Comparison of ENCODE assay signal across 19 mouse cellular contexts in the genomic region with DNA sequence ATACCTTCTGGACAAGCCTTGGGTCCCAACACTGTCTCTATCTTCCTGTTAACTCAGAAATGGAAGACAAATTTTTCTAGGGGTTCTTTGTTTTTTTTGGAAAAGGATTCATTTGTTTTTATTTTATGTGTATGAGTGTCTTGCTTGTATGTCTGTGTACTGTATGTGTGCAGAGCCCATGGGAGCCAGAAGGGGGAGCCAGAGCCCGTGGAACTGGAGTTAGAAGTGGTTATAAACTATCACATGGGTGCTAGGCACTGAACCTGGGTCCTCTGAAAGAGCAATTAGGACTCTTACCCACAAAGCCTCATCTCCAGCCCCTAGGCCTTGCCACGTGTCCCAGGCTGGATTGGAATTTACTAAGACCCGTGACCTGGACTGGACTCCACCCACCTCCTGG. TPM values are rescaled to one million over a fixed set of nuclear protein-coding genes. Genes with fewer than 3 reads are reported as not detected.
DNase-seq lines count a peak whose midpoint lies in the region; ATAC-seq and TF ChIP-seq lines count a peak whose summit lies in the region.
"Had no signal": no experiment of that assay in that cellular context is flagged by ENCODE, and none has a peak within 500 bp of the region (broad histone marks: within the 10 kb centered on the region; RNA-seq: fewer than 3 reads in every experiment).

No protein-coding gene starts in this region.

- H3K9ac ChIP-seq in forebrain, embryonic 15.5 days (replicated peaks): no peak overlapping the region
- no peak overlapping the region for H3K9ac ChIP-seq in forebrain, embryonic 14.5 days (ENCODE audit: low read length)
- H3K9ac ChIP-seq in liver, adult 2 months (ENCODE audit: low read depth, low read length): no peak overlapping the region
- no peak overlapping the region for H3K9ac ChIP-seq in CH12.LX (ENCODE audit: insufficient read depth, low read depth)
- H3K9ac ChIP-seq: heart, embryonic 15.5 days; hindbrain, embryonic 13.5 days had no signal

- dilution Hi-C loops in CH12.LX (cut with MboI; ENCODE audit: extremely low pct_ligation_motif_present, extremely low pct_unique_long_range_greater_than_20kb, low sequenced_read_pairs): no loop called here

- peak; percentile 48 for TF ChIP-seq RAD21 in CH12.LX (IDR thresholded peaks at IDR 0.05; ENCODE audit: low read depth, low read length)

- TF ChIP-seq POLR2A in liver, adult 2 months (IDR thresholded peaks at IDR 0.05; ENCODE audit: extremely low read depth, insufficient read depth, low read length): no peak
- TF ChIP-seq POLR2A in CH12.LX (IDR thresholded peaks at IDR 0.05; ENCODE audit: low read depth, low read length): no peak
- no peak for TF ChIP-seq POLR2A in bone marrow macrophage, adult 2 months (IDR thresholded peaks at IDR 0.05; ENCODE audit: borderline replicate concordance, low read depth, low read length)

- no peaks in the 10 kb centered on the region for H3K9me3 ChIP-seq in forebrain, embryonic 15.5 days
- H3K9me3 ChIP-seq in forebrain, embryonic 14.5 days (replicated peaks; ENCODE audit: control insufficient read depth, low read length): no peaks in the 10 kb centered on the region; the same call in 1 of the 2 replicates
- H3K9me3 ChIP-seq in CH12.LX (replicated peaks; ENCODE audit: low read length): peaks cover 11% of the 10 kb centered on the region
- H3K9me3 ChIP-seq: heart, embryonic 15.5 days; hindbrain, embryonic 13.5 days had no signal

- H3K27ac ChIP-seq in forebrain, embryonic 15.5 days (replicated peaks): peak overlapping the region; percentile 76; the same call in 1 of the 2 replicates
- no peak overlapping the region for H3K27ac ChIP-seq in forebrain, embryonic 14.5 days (ENCODE audit: low read depth, low read length)
- H3K27ac ChIP-seq in liver, adult 2 months (replicated peaks; ENCODE audit: insufficient read depth, low read depth, low read length): no peak overlapping the region
- no peak overlapping the region for H3K27ac ChIP-seq in CH12.LX (ENCODE audit: insufficient read depth, low read depth)
- H3K27ac ChIP-seq in bone marrow macrophage, adult 2 months (ENCODE audit: insufficient read depth, low read depth, low read length): no peak overlapping the region
- H3K27ac ChIP-seq: heart, embryonic 15.5 days; hindbrain, embryonic 13.5 days; macrophage had no signal

- in situ Hi-C loops in CH12.LX (cut with MboI; ENCODE audit: low pct_ligation_motif_present, low pct_unique_long_range_greater_than_20kb, low sequenced_read_pairs): no loop called here

- peak; percentile 43; the same call in 1 of the 2 replicates for TF ChIP-seq CTCF in liver, adult 2 months (IDR thresholded peaks at IDR 0.05; ENCODE audit: low read depth, low read length)
- peak; percentile 15 to 54; a peak in 2 of 4 replicates for TF ChIP-seq CTCF in CH12.LX (conservative IDR thresholded peaks at IDR 0.05 in 1 of 2, IDR thresholded peaks at IDR 0.05 in 1 of 2; ENCODE audit: low read depth in 2 of 2, low read length in 2 of 2)
- TF ChIP-seq CTCF in bone marrow macrophage, adult 2 months (IDR thresholded peaks at IDR 0.05; ENCODE audit: low read depth, low read length): peak; percentile 23; the same call in 1 of the 2 replicates

- H3K27me3 ChIP-seq in forebrain, embryonic 15.5 days: no peaks in the 10 kb centered on the region
- no peaks in the 10 kb centered on the region for H3K27me3 ChIP-seq in forebrain, embryonic 14.5 days (replicated peaks; ENCODE audit: control insufficient read depth, insufficient read depth, low read length)
- no peaks in the 10 kb centered on the region for H3K27me3 ChIP-seq in liver, adult 2 months (ENCODE audit: control insufficient read depth, insufficient read depth, low read length)
- H3K27me3 ChIP-seq in CH12.LX (replicated peaks): peaks cover 37% of the 10 kb centered on the region
- H3K27me3 ChIP-seq: heart, embryonic 15.5 days; hindbrain, embryonic 13.5 days had no signal

- TF ChIP-seq EP300 in CH12.LX (IDR thresholded peaks at IDR 0.05; ENCODE audit: low read length): no peak

- H3K4me3 ChIP-seq in forebrain, embryonic 15.5 days: no peak overlapping the region
- H3K4me3 ChIP-seq in forebrain, embryonic 14.5 days (ENCODE audit: low read depth, low read length): no peak overlapping the region
- H3K4me3 ChIP-seq in liver, adult 2 months (ENCODE audit: insufficient read depth, low read depth, low read length): no peak overlapping the region
- no peak overlapping the region for H3K4me3 ChIP-seq in CH12.LX (replicated peaks in 1 of 3; ENCODE audit: low read depth in 2 of 3, low read length in 2 of 3, poor library complexity in 1 of 3)
- no peak overlapping the region for H3K4me3 ChIP-seq in bone marrow macrophage, adult 2 months (ENCODE audit: insufficient read depth, low read length)
- H3K4me3 ChIP-seq: heart, embryonic 15.5 days; hindbrain, embryonic 13.5 days had no signal

- ATAC-seq in forebrain, embryonic 15.5 days (replicated peaks): no peak
- ATAC-seq in forebrain, embryonic 14.5 days: no peak
- no peak for ATAC-seq in megakaryocyte progenitor cell, adult 5-6 weeks (replicated peaks; ENCODE audit: poor library complexity)

- H3K4me2 ChIP-seq in forebrain, embryonic 15.5 days (replicated peaks): no peak overlapping the region
- no peak overlapping the region for H3K4me2 ChIP-seq in forebrain, embryonic 14.5 days (ENCODE audit: low read length)
- no peak overlapping the region for H3K4me2 ChIP-seq in CH12.LX (ENCODE audit: insufficient read depth, low read depth, poor library complexity, severe bottlenecking)
- H3K4me2 ChIP-seq: heart, embryonic 15.5 days; hindbrain, embryonic 13.5 days had no signal

- DNase-seq in forebrain, embryonic 14.5 days (ENCODE audit: low spot score): no peak
- DNase-seq in liver, adult 2 months (ENCODE audit: extremely low read depth, low read depth, low spot score): no peak
- DNase-seq in liver (no peak), CH12.LX (ENCODE audit: extremely low read depth) (no peak)
- no peak for DNase-seq in cerebellum, adult 9-10 months
- DNase-seq: adrenal gland, postnatal 10 days; kidney, adult 9 months; spleen, adult 18-20 months had no signal

- peaks cover 34% of the 10 kb centered on the region for H3K4me1 ChIP-seq in forebrain, embryonic 15.5 days
- peaks cover 8% of the 10 kb centered on the region for H3K4me1 ChIP-seq in forebrain, embryonic 14.5 days (ENCODE audit: control insufficient read depth, insufficient read depth, low read length)
- no peaks in the 10 kb centered on the region for H3K4me1 ChIP-seq in liver, adult 2 months (ENCODE audit: control insufficient read depth, insufficient read depth, low read length)
- peaks cover 0 to 5% of the 10 kb centered on the region in 2 experiments; a peak in 2 of 4 replicates for H3K4me1 ChIP-seq in CH12.LX (ENCODE audit: control insufficient read depth in 1 of 2, insufficient read depth in 2 of 2)
- no peaks in the 10 kb centered on the region for H3K4me1 ChIP-seq in bone marrow macrophage, adult 2 months (ENCODE audit: control insufficient read depth, insufficient read depth, low read length)

- no peaks in the 10 kb centered on the region for H3K79me2 ChIP-seq in liver, adult 2 months (ENCODE audit: control insufficient read depth, insufficient read depth, low read length)
- no peaks in the 10 kb centered on the region for H3K79me2 ChIP-seq in CH12.LX (replicated peaks; ENCODE audit: control insufficient read depth, extremely low read depth, insufficient read depth, poor library complexity, severe bottlenecking)

- H3K36me3 ChIP-seq in forebrain, embryonic 15.5 days: no peaks in the 10 kb centered on the region
- H3K36me3 ChIP-seq in forebrain, embryonic 14.5 days (ENCODE audit: control insufficient read depth, insufficient read depth, low read length): no peaks in the 10 kb centered on the region
- H3K36me3 ChIP-seq in liver, adult 2 months (ENCODE audit: control insufficient read depth, insufficient read depth, low read length): no peaks in the 10 kb centered on the region
- no peaks in the 10 kb centered on the region for H3K36me3 ChIP-seq in CH12.LX (replicated peaks in 1 of 2; ENCODE audit: control insufficient read depth in 1 of 2, insufficient read depth in 1 of 2, low read length in 1 of 2)
- H3K36me3 ChIP-seq: heart, embryonic 15.5 days; hindbrain, embryonic 13.5 days had no signal

- 73% methylated on average over 3 of the region's 3 CpGs for WGBS in forebrain, embryonic 15.5 days
- WGBS in forebrain, embryonic 14.5 days: 72% methylated on average over 3 of the region's 3 CpGs
- 81% methylated on average over 3 of the region's 3 CpGs for WGBS in liver, adult 2 months

RNA-seq across cellular contexts. Expression of a gene that starts 4.8 kb away (rescaled TPM):
- polyA plus RNA-seq in forebrain, embryonic 15.5 days (2015; fragmentation: Nextera tagmentation; extraction: Ambion mirVana): 85.1 and 93.6 TPM in 2 replicates
- 76.0 and 85.9 TPM in 2 replicates for polyA plus RNA-seq in forebrain, embryonic 14.5 days (2014; fragmentation: Nextera tagmentation; extraction: Ambion mirVana)
- total RNA-seq in liver, adult 2 months (2014; rRNA removed): 3.9 and 6.2 TPM in 2 replicates
- polyA plus RNA-seq in liver, adult 2 months (2012; rRNA removed): 16.2 and 23.2 TPM in 2 replicates
- 47.7 and 48.6 TPM in 2 replicates for total RNA-seq in CH12.LX (2012; rRNA removed)
- 26.5 and 30.9 TPM in 2 replicates for total RNA-seq in CH12.LX (2014; rRNA removed)
- 64.2 and 78.8 TPM in 2 replicates for polyA plus RNA-seq in CH12.LX (2012; ENCODE audit: insufficient read length, low read depth)
- 26.9 and 32.2 TPM in 2 replicates for polyA plus RNA-seq in bone marrow macrophage, adult 2 months (2012; ENCODE audit: insufficient read depth, insufficient read length, missing spikeins)
- total RNA-seq in megakaryocyte progenitor cell, adult 5-6 weeks (2015): 28.7 and 30.9 TPM in 2 replicates
- total RNA-seq in megakaryocyte progenitor cell, adult 5-6 weeks (2017): 36.2 and 46.3 TPM in 2 replicates

RNA-seq across cellular contexts. Expression of a gene that starts 6.4 kb away (rescaled TPM):
- 164 and 166 TPM in 2 replicates for polyA plus RNA-seq in forebrain, embryonic 15.5 days (2015; fragmentation: Nextera tagmentation; extraction: Ambion mirVana)
- polyA plus RNA-seq in forebrain, embryonic 14.5 days (2014; fragmentation: Nextera tagmentation; extraction: Ambion mirVana): 164 and 199 TPM in 2 replicates
- total RNA-seq in liver, adult 2 months (2014; rRNA removed): 5.5 and 8.9 TPM in 2 replicates
- polyA plus RNA-seq in liver, adult 2 months (2012; rRNA removed): 13.6 and 14.9 TPM in 2 replicates
- total RNA-seq in CH12.LX (2012; rRNA removed) (2.5 and 3.9 TPM in 2 replicates), CH12.LX (2014; rRNA removed) (0.81 and 1.1 TPM in 2 replicates)
- polyA plus RNA-seq in CH12.LX (2012; ENCODE audit: insufficient read length, low read depth): 3.8 and 4.3 TPM in 2 replicates
- polyA plus RNA-seq in bone marrow macrophage, adult 2 months (2012; ENCODE audit: insufficient read depth, insufficient read length, missing spikeins): 20.7 and 23.5 TPM in 2 replicates
- total RNA-seq in megakaryocyte progenitor cell, adult 5-6 weeks (2015): 34.2 and 34.6 TPM in 2 replicates
- total RNA-seq in megakaryocyte progenitor cell, adult 5-6 weeks (2017): 21.8 and 25.3 TPM in 2 replicates

RNA-seq across cellular contexts. Expression of a gene that starts 33.0 kb away (rescaled TPM):
- polyA plus RNA-seq in forebrain, embryonic 15.5 days (2015; fragmentation: Nextera tagmentation; extraction: Ambion mirVana): not detected in 2 replicates
- not detected in 2 replicates for polyA plus RNA-seq in forebrain, embryonic 14.5 days (2014; fragmentation: Nextera tagmentation; extraction: Ambion mirVana)
- not detected in 2 replicates for total RNA-seq in liver, adult 2 months (2014; rRNA removed)
- 0.07 TPM in 1 of 2 replicates, not detected in the other for polyA plus RNA-seq in liver, adult 2 months (2012; rRNA removed)
- total RNA-seq in CH12.LX (2012; rRNA removed) (not detected in 2 replicates), CH12.LX (2014; rRNA removed) (not detected in 2 replicates)
- 0.21 and 0.29 TPM in 2 replicates for polyA plus RNA-seq in CH12.LX (2012; ENCODE audit: insufficient read length, low read depth)
- polyA plus RNA-seq in bone marrow macrophage, adult 2 months (2012; ENCODE audit: insufficient read depth, insufficient read length, missing spikeins): not detected in 2 replicates
- total RNA-seq in megakaryocyte progenitor cell, adult 5-6 weeks (2015): not detected in 2 replicates
- not detected in 2 replicates for total RNA-seq in megakaryocyte progenitor cell, adult 5-6 weeks (2017)
- total RNA-seq: adrenal gland, postnatal 10 days; left cerebral cortex, postnatal 36 days had no signal
- polyA plus RNA-seq: frontal cortex, adult 2 months; heart, embryonic 15.5 days; hindbrain, embryonic 13.5 days; liver, embryonic 16.5 days; macrophage; neural tube, embryonic 14.5 days; stomach, embryonic 16.5 days had no signal

RNA-seq across cellular contexts. Expression of a gene that starts 41.1 kb away (rescaled TPM):
- 3.6 TPM in 2 replicates for polyA plus RNA-seq in forebrain, embryonic 15.5 days (2015; fragmentation: Nextera tagmentation; extraction: Ambion mirVana)
- polyA plus RNA-seq in forebrain, embryonic 14.5 days (2014; fragmentation: Nextera tagmentation; extraction: Ambion mirVana): 2.2 and 3.1 TPM in 2 replicates
- total RNA-seq in liver, adult 2 months (2014; rRNA removed): 19.0 and 45.4 TPM in 2 replicates
- 75.4 and 106 TPM in 2 replicates for polyA plus RNA-seq in liver, adult 2 months (2012; rRNA removed)
- total RNA-seq in CH12.LX (2012; rRNA removed) (0.21 and 0.25 TPM in 2 replicates), CH12.LX (2014; rRNA removed) (0.17 and 0.39 TPM in 2 replicates)
- polyA plus RNA-seq in CH12.LX (2012; ENCODE audit: insufficient read length, low read depth): 0.95 and 1.4 TPM in 2 replicates
- 7.4 and 8.2 TPM in 2 replicates for polyA plus RNA-seq in bone marrow macrophage, adult 2 months (2012; ENCODE audit: insufficient read depth, insufficient read length, missing spikeins)
- total RNA-seq in megakaryocyte progenitor cell, adult 5-6 weeks (2015): 3.3 and 3.5 TPM in 2 replicates
- total RNA-seq in megakaryocyte progenitor cell, adult 5-6 weeks (2017): 0.47 and 0.87 TPM in 2 replicates

RNA-seq across cellular contexts. Expression of a gene that starts 51.7 kb away (rescaled TPM):
- polyA plus RNA-seq in forebrain, embryonic 15.5 days (2015; fragmentation: Nextera tagmentation; extraction: Ambion mirVana): 209 and 213 TPM in 2 replicates
- polyA plus RNA-seq in forebrain, embryonic 14.5 days (2014; fragmentation: Nextera tagmentation; extraction: Ambion mirVana): 121 and 144 TPM in 2 replicates
- total RNA-seq in liver, adult 2 months (2014; rRNA removed): 54.6 and 69.7 TPM in 2 replicates
- polyA plus RNA-seq in liver, adult 2 months (2012; rRNA removed): 158 TPM in 2 replicates
- total RNA-seq in CH12.LX (2012; rRNA removed): 291 and 337 TPM in 2 replicates
- 163 and 166 TPM in 2 replicates for total RNA-seq in CH12.LX (2014; rRNA removed)
- polyA plus RNA-seq in CH12.LX (2012; ENCODE audit: insufficient read length, low read depth): 345 and 354 TPM in 2 replicates
- 46.3 and 53.7 TPM in 2 replicates for polyA plus RNA-seq in bone marrow macrophage, adult 2 months (2012; ENCODE audit: insufficient read depth, insufficient read length, missing spikeins)
- 38.0 and 38.6 TPM in 2 replicates for total RNA-seq in megakaryocyte progenitor cell, adult 5-6 weeks (2015)
- 70.9 and 71.9 TPM in 2 replicates for total RNA-seq in megakaryocyte progenitor cell, adult 5-6 weeks (2017)
